Comparison of ENCODE assay signal across 14 mouse cellular contexts in the genomic region with DNA sequence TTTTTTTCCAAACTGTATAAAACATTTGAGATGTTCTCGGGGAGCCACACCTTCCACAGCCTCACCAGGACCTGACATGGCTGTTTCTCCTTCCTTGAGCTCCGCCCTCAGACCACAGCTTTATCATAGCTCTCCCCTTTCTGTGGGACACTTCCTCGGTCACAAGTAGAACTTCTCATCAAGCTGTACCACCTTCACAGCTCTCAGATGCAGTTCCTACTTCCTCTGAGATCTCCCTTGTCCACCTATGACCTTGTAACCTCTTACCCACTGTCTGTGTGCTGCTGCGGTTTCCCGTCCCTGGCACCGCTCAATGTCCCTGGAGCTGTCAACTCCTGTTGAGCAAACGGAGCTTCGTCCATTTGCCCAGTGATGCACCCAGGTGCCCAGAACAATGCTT.
A peak's percentile ranks its signal among the peaks of the same experiment; 100 is the strongest.
DNase-seq lines count a peak whose midpoint lies in the region; ATAC-seq and TF ChIP-seq lines count a peak whose summit lies in the region.
"Had no signal": no experiment of that assay in that cellular context is flagged by ENCODE, and none has a peak within 500 bp of the region (broad histone marks: within the 10 kb centered on the region; RNA-seq: fewer than 3 reads in every experiment).

No protein-coding gene starts in this region.

- no peaks in the 10 kb centered on the region for H3K36me3 ChIP-seq in liver, postnatal 0 days (replicated peaks; ENCODE audit: insufficient read depth, low read length)
- no peaks in the 10 kb centered on the region for H3K36me3 ChIP-seq in midbrain, embryonic 13.5 days
- H3K36me3 ChIP-seq: hindbrain, embryonic 13.5 days; limb, embryonic 13.5 days; neural tube, embryonic 12.5 days had no signal

- H3K9me3 ChIP-seq in liver, postnatal 0 days (ENCODE audit: low read length): no peaks in the 10 kb centered on the region
- no peaks in the 10 kb centered on the region for H3K9me3 ChIP-seq in midbrain, embryonic 13.5 days
- H3K9me3 ChIP-seq: hindbrain, embryonic 13.5 days; limb, embryonic 13.5 days; neural tube, embryonic 12.5 days had no signal

- WGBS in liver, postnatal 0 days (ENCODE audit: insufficient replicate concordance): 21% methylated on average over 8 of the region's 8 CpGs
- 90% methylated on average over 8 of the region's 8 CpGs for WGBS in midbrain, embryonic 13.5 days

- no peak overlapping the region for H3K4me2 ChIP-seq in liver, postnatal 0 days (ENCODE audit: low read depth, low read length)
- H3K4me2 ChIP-seq in midbrain, embryonic 13.5 days (replicated peaks): no peak overlapping the region
- H3K4me2 ChIP-seq: hindbrain, embryonic 13.5 days; limb, embryonic 13.5 days; neural tube, embryonic 12.5 days had no signal

- no peak for TF ChIP-seq EP300 in liver, postnatal 0 days (IDR thresholded peaks at IDR 0.05; ENCODE audit: low read depth)

- peak; percentile 65 for ATAC-seq in activated CD4-positive, CD25-positive, alpha-beta regulatory T cell, adult 4 months
- peak; percentile 71 for ATAC-seq in liver, postnatal 0 days
- no peak for ATAC-seq in midbrain, embryonic 13.5 days

- peaks cover 9% of the 10 kb centered on the region; the same call in 1 of the 2 replicates for H3K4me1 ChIP-seq in liver, postnatal 0 days (ENCODE audit: insufficient read depth)
- H3K4me1 ChIP-seq in midbrain, embryonic 13.5 days (replicated peaks): peaks cover 7% of the 10 kb centered on the region

- peak; percentile 10 for DNase-seq in thymus, postnatal 0 days (ENCODE audit: low spot score)
- no peak for DNase-seq in thymus, postnatal 10 days (ENCODE audit: low spot score in 2 of 2)
- peak; percentile 31 for DNase-seq in liver, postnatal 0 days
- DNase-seq in left cerebral cortex, adult 11 months (ENCODE audit: low spot score): no peak
- DNase-seq in heart, postnatal 4 days: no peak
- DNase-seq: cerebellum, adult 11-12 months; kidney, adult 8-10 months; right cerebral cortex, adult 18-20 months had no signal

- no peaks in the 10 kb centered on the region for H3K27me3 ChIP-seq in liver, postnatal 0 days (ENCODE audit: insufficient read depth, low read length)
- H3K27me3 ChIP-seq in midbrain, embryonic 13.5 days: no peaks in the 10 kb centered on the region
- H3K27me3 ChIP-seq: hindbrain, embryonic 13.5 days; neural tube, embryonic 12.5 days had no signal

- no peak for TF ChIP-seq CTCF in liver, postnatal 0 days (IDR thresholded peaks at IDR 0.05; ENCODE audit: low read depth)

- H3K4me3 ChIP-seq in liver, postnatal 0 days (ENCODE audit: low read depth, low read length): no peak overlapping the region
- no peak overlapping the region for H3K4me3 ChIP-seq in midbrain, embryonic 13.5 days (replicated peaks)
- H3K4me3 ChIP-seq: hindbrain, embryonic 13.5 days; limb, embryonic 13.5 days; neural tube, embryonic 12.5 days had no signal

- H3K27ac ChIP-seq in liver, postnatal 0 days (ENCODE audit: low read depth): 0 out of 2 replicates have a peak overlapping the region, but pooled peaks have one; percentile 12
- H3K27ac ChIP-seq in midbrain, embryonic 13.5 days: no peak overlapping the region
- H3K27ac ChIP-seq: hindbrain, embryonic 13.5 days; limb, embryonic 13.5 days; macrophage; neural tube, embryonic 12.5 days had no signal

- H3K9ac ChIP-seq in liver, postnatal 0 days (replicated peaks): no peak overlapping the region
- no peak overlapping the region for H3K9ac ChIP-seq in midbrain, embryonic 13.5 days (replicated peaks)
- H3K9ac ChIP-seq: hindbrain, embryonic 13.5 days; limb, embryonic 13.5 days; neural tube, embryonic 12.5 days had no signal

Comparison
In these comparisons a context has a peak if more than half of its experiments do, and no peak if none do; other contexts are left out.
1. DNase-seq: peak in thymus, postnatal 0 days (single experiment) and liver, postnatal 0 days (single experiment); none in thymus, postnatal 10 days (0 of 2), left cerebral cortex, adult 11 months (single experiment) and heart, postnatal 4 days (single experiment).